Mouse (Mus musculus): Measurements from ENCODE around the gene Nom1. TPM values are rescaled to one million over a fixed set of nuclear protein-coding genes. Genes with fewer than 3 reads are reported as not detected.

Nom1 gene
- polyA plus RNA-seq, 1 experiment from 2014 or later: 26.0 TPM

- H3K4me1 ChIP-seq (replicated peaks; ENCODE audit: control insufficient read depth, insufficient read depth, low read length): peaks cover 8% of the 10 kb centered on the region
- H3K4me3 ChIP-seq (replicated peaks; ENCODE audit: low read length): no peak overlapping the region
- no peak overlapping the region for H3K4me2 ChIP-seq (ENCODE audit: low read length)
- H3K27me3 ChIP-seq (replicated peaks; ENCODE audit: control insufficient read depth, insufficient read depth, low read length): peaks cover 79% of the 10 kb centered on the region
- WGBS: 3% methylated on average over 4 of the region's 4 CpGs
- no peak overlapping the region for H3K27ac ChIP-seq (ENCODE audit: low read length)
- no peaks in the 10 kb centered on the region for H3K9me3 ChIP-seq (ENCODE audit: control insufficient read depth, low read length)
- no peak for ATAC-seq
- H3K9ac ChIP-seq (replicated peaks; ENCODE audit: low read depth, low read length): no peak overlapping the region
- no peaks in the 10 kb centered on the region for H3K36me3 ChIP-seq (ENCODE audit: control insufficient read depth, insufficient read depth)
Observed at GRCm38 (mm10) chr5:29469501-29469900, 35.0 kb downstream of the Nom1 start.

- no peaks in the 10 kb centered on the region for H3K36me3 ChIP-seq (ENCODE audit: control insufficient read depth, insufficient read depth)
- H3K27ac ChIP-seq (ENCODE audit: low read length): no peak overlapping the region
- no peak overlapping the region for H3K4me3 ChIP-seq (replicated peaks; ENCODE audit: low read length)
- no peak overlapping the region for H3K9ac ChIP-seq (replicated peaks; ENCODE audit: low read depth, low read length)
- H3K9me3 ChIP-seq (ENCODE audit: control insufficient read depth, low read length): no peaks in the 10 kb centered on the region
- peaks cover 86% of the 10 kb centered on the region for H3K27me3 ChIP-seq (replicated peaks; ENCODE audit: control insufficient read depth, insufficient read depth, low read length)
- WGBS: 11% methylated on average over 5 of the region's 5 CpGs
- H3K4me1 ChIP-seq (replicated peaks; ENCODE audit: control insufficient read depth, insufficient read depth, low read length): peaks cover 8% of the 10 kb centered on the region
- no peak overlapping the region for H3K4me2 ChIP-seq (ENCODE audit: low read length)
- no peak for ATAC-seq
Observed at GRCm38 (mm10) chr5:29470271-29470670, 35.8 kb downstream of the Nom1 start.

GRCm38 (mm10) chr5:29470851-29471394 is 36.5 kb downstream of the Nom1 start:
- H3K9me3 ChIP-seq (ENCODE audit: control insufficient read depth, low read length): no peaks in the 10 kb centered on the region
- no peak overlapping the region for H3K9ac ChIP-seq (replicated peaks; ENCODE audit: low read depth, low read length)
- WGBS: 2% methylated on average over 20 of the region's 20 CpGs
- H3K4me2 ChIP-seq (ENCODE audit: low read length): no peak overlapping the region
- H3K4me3 ChIP-seq (replicated peaks; ENCODE audit: low read length): no peak overlapping the region
- H3K36me3 ChIP-seq (ENCODE audit: control insufficient read depth, insufficient read depth): no peaks in the 10 kb centered on the region
- peaks cover 8% of the 10 kb centered on the region for H3K4me1 ChIP-seq (replicated peaks; ENCODE audit: control insufficient read depth, insufficient read depth, low read length)
- H3K27ac ChIP-seq (ENCODE audit: low read length): no peak overlapping the region
- peaks cover 87% of the 10 kb centered on the region for H3K27me3 ChIP-seq (replicated peaks; ENCODE audit: control insufficient read depth, insufficient read depth, low read length)
- ATAC-seq: no peak

- peaks cover 8% of the 10 kb centered on the region for H3K4me1 ChIP-seq (replicated peaks; ENCODE audit: control insufficient read depth, insufficient read depth, low read length)
- no peak overlapping the region for H3K9ac ChIP-seq (replicated peaks; ENCODE audit: low read depth, low read length)
- no peaks in the 10 kb centered on the region for H3K9me3 ChIP-seq (ENCODE audit: control insufficient read depth, low read length)
- peaks cover 87% of the 10 kb centered on the region for H3K27me3 ChIP-seq (replicated peaks; ENCODE audit: control insufficient read depth, insufficient read depth, low read length)
- ATAC-seq: no peak
- H3K4me3 ChIP-seq (replicated peaks; ENCODE audit: low read length): no peak overlapping the region
- whole genome bisulfite sequencing: 3% methylated on average over 11 of the region's 11 CpGs
- H3K27ac ChIP-seq (ENCODE audit: low read length): no peak overlapping the region
- H3K36me3 ChIP-seq (ENCODE audit: control insufficient read depth, insufficient read depth): no peaks in the 10 kb centered on the region
- no peak overlapping the region for H3K4me2 ChIP-seq (ENCODE audit: low read length)
Observed at GRCm38 (mm10) chr5:29471396-29471795, 36.9 kb downstream of the Nom1 start.

GRCm38 (mm10) chr5:29471855-29472665 is 37.6 kb downstream of the Nom1 start:
- H3K27me3 ChIP-seq (replicated peaks; ENCODE audit: control insufficient read depth, insufficient read depth, low read length): peaks cover 87% of the 10 kb centered on the region
- peaks cover 8% of the 10 kb centered on the region for H3K4me1 ChIP-seq (replicated peaks; ENCODE audit: control insufficient read depth, insufficient read depth, low read length)
- H3K9ac ChIP-seq (replicated peaks; ENCODE audit: low read depth, low read length): no peak overlapping the region
- no peak for ATAC-seq
- no peak overlapping the region for H3K4me2 ChIP-seq (ENCODE audit: low read length)
- H3K4me3 ChIP-seq (replicated peaks; ENCODE audit: low read length): no peak overlapping the region
- no peak overlapping the region for H3K27ac ChIP-seq (ENCODE audit: low read length)
- no peaks in the 10 kb centered on the region for H3K9me3 ChIP-seq (ENCODE audit: control insufficient read depth, low read length)
- no peaks in the 10 kb centered on the region for H3K36me3 ChIP-seq (ENCODE audit: control insufficient read depth, insufficient read depth)
- 2% methylated on average over 22 of the region's 22 CpGs for WGBS

GRCm38 (mm10) chr5:29473551-29474245 is 39.2 kb downstream of the Nom1 start:
- no peak overlapping the region for H3K27ac ChIP-seq (ENCODE audit: low read length)
- no peak overlapping the region for H3K4me2 ChIP-seq (ENCODE audit: low read length)
- peaks cover 90% of the 10 kb centered on the region for H3K27me3 ChIP-seq (replicated peaks; ENCODE audit: control insufficient read depth, insufficient read depth, low read length)
- H3K4me1 ChIP-seq (replicated peaks; ENCODE audit: control insufficient read depth, insufficient read depth, low read length): peaks cover 13% of the 10 kb centered on the region
- H3K36me3 ChIP-seq (ENCODE audit: control insufficient read depth, insufficient read depth): no peaks in the 10 kb centered on the region
- ATAC-seq: no peak
- no peaks in the 10 kb centered on the region for H3K9me3 ChIP-seq (ENCODE audit: control insufficient read depth, low read length)
- 3% methylated on average over 35 of the region's 35 CpGs for WGBS
- no peak overlapping the region for H3K4me3 ChIP-seq (replicated peaks; ENCODE audit: low read length)
- H3K9ac ChIP-seq (replicated peaks; ENCODE audit: low read depth, low read length): no peak overlapping the region

GRCm38 (mm10) chr5:29474246-29474960 is 39.9 kb downstream of the Nom1 start:
- WGBS: 4% methylated on average over 35 of the region's 35 CpGs
- Histone ChIP-seq H3K27me3 (replicated peaks; ENCODE audit: control insufficient read depth, insufficient read depth, low read length) (peaks cover 91% of the 10 kb centered on the region), H3K9ac (replicated peaks; ENCODE audit: low read depth, low read length) (no peak overlapping the region), H3K27ac (ENCODE audit: low read length) (no peak overlapping the region), H3K9me3 (ENCODE audit: control insufficient read depth, low read length) (no peaks in the 10 kb centered on the region), H3K4me3 (replicated peaks; ENCODE audit: low read length) (no peak overlapping the region), H3K4me2 (ENCODE audit: low read length) (no peak overlapping the region), H3K4me1 (replicated peaks; ENCODE audit: control insufficient read depth, insufficient read depth, low read length) (peaks cover 13% of the 10 kb centered on the region), H3K36me3 (ENCODE audit: control insufficient read depth, insufficient read depth) (no peaks in the 10 kb centered on the region)
- no peak for ATAC-seq

- Histone ChIP-seq H3K9me3 (ENCODE audit: control insufficient read depth, low read length) (no peaks in the 10 kb centered on the region), H3K27me3 (replicated peaks; ENCODE audit: control insufficient read depth, insufficient read depth, low read length) (peaks cover 91% of the 10 kb centered on the region), H3K4me1 (replicated peaks; ENCODE audit: control insufficient read depth, insufficient read depth, low read length) (peaks cover 13% of the 10 kb centered on the region), H3K4me2 (ENCODE audit: low read length) (no peak overlapping the region), H3K27ac (ENCODE audit: low read length) (no peak overlapping the region), H3K4me3 (replicated peaks; ENCODE audit: low read length) (no peak overlapping the region), H3K36me3 (ENCODE audit: control insufficient read depth, insufficient read depth) (no peaks in the 10 kb centered on the region), H3K9ac (replicated peaks; ENCODE audit: low read depth, low read length) (no peak overlapping the region)
- WGBS: 2% methylated on average over 10 of the region's 10 CpGs
- ATAC-seq: no peak
Observed at GRCm38 (mm10) chr5:29475041-29475440, 40.6 kb downstream of the Nom1 start.

GRCm38 (mm10) chr5:29475556-29475955 is 41.1 kb downstream of the Nom1 start:
- WGBS: 2% methylated on average over 5 of the region's 5 CpGs

More at GRCm38 (mm10) chr5:29475556-29475955, 41.1 kb downstream of the Nom1 start:
- Histone ChIP-seq H3K4me1 (replicated peaks; ENCODE audit: control insufficient read depth, insufficient read depth, low read length) (peaks cover 13% of the 10 kb centered on the region), H3K4me2 (ENCODE audit: low read length) (no peak overlapping the region), H3K27me3 (replicated peaks; ENCODE audit: control insufficient read depth, insufficient read depth, low read length) (peaks cover 91% of the 10 kb centered on the region), H3K36me3 (ENCODE audit: control insufficient read depth, insufficient read depth) (no peaks in the 10 kb centered on the region), H3K27ac (ENCODE audit: low read length) (no peak overlapping the region), H3K9me3 (ENCODE audit: control insufficient read depth, low read length) (no peaks in the 10 kb centered on the region), H3K4me3 (replicated peaks; ENCODE audit: low read length) (no peak overlapping the region), H3K9ac (replicated peaks; ENCODE audit: low read depth, low read length) (no peak overlapping the region)
- ATAC-seq: no peak

Data from forebrain, embryonic 16.5 days (tissue).